Mouse (Mus musculus): ENCODE measurements around the gene Pilrb2. TPM values are rescaled to one million over a fixed set of nuclear protein-coding genes. Genes with fewer than 3 reads are reported as not detected.

Pilrb2 gene
- total RNA-seq, 4 experiments from 2014 or later = not detected

DNA sequence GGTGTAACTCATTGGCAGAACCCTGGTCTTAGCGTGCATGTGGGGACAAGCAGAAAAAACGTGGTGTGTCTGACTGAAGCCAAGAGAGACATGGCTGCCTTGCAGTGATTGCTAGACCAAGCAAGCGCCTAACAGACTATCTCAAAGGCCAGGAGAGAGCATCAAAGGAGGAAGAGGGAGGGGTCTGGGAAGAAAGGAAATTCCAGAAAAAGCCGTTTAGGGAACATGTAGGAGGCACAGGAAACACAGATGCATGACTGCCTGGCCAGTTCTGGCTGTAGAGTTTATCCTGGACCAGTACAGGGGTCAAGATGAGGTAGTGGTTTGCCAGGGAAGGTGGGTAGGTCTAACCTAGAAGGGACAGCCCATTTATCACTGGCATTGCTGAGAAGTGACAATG, 38.1 kb downstream of the Pilrb2 start:
- DNase-seq (ENCODE audit: low spot score in 2 of 2) = no peak

DNA sequence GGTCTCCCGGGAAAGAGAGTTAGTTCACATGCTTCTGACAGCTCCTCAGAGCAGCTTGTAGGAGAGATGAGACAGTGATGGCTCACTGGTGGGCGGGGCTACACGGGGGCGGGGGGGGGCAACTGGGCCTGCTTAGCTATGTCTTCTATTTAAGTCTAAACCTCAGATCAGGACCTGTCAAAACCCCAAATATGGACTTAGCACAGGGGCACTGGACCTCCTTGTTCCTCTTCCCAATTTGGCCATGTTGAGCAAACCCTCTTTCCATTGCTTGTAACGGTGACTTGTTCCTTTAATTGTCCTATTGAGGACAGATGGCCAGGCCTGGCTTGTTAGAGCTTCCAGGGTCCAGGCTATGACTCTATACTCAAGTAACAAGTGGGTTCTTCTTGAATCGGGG, 40.1 kb downstream of the Pilrb2 start:
- DNase-seq (ENCODE audit: low spot score in 2 of 2) = no peak

DNA sequence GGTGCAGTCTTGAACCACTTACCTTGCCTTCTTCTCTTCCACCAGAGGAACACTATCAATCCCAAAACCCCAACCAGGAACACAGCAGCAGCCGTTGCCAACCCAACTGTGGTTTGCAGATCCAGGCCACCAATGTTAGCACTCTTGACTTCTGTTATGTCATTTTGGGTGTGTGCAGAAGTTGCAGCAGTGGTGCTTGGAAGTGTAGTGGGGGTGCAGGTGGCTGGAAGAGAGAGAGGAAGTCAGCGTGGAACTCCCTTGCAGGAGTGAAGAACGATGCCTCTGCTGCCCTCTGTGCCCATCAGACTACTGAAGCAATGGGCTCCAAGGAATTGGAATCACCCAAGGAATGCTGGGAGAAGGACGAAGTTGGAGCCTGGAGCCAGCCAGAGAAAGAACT, 40.5 kb downstream of the Pilrb2 start:
- no peak for DNase-seq (ENCODE audit: low spot score in 2 of 2)

DNA sequence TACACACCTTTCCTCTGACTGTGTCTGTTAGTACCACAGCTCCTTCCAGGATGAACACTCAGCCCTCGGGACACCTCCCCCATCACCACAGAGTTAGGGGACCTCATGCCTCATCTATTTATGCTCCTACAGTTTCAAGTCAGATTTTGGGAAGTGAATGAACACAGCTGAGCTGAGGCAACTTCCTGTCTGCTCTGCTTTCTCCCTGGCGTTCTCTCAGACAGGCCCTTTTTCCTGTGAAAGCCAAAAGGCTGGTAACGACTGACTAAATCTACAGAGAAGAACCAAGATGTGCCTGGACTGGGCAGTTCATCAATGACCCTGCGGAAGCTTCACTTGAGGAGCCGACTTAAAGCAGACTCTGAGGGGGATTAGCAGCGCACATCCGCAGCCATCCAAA, 41.4 kb downstream of the Pilrb2 start:
- DNase-seq (ENCODE audit: low spot score in 2 of 2) = no peak

DNA sequence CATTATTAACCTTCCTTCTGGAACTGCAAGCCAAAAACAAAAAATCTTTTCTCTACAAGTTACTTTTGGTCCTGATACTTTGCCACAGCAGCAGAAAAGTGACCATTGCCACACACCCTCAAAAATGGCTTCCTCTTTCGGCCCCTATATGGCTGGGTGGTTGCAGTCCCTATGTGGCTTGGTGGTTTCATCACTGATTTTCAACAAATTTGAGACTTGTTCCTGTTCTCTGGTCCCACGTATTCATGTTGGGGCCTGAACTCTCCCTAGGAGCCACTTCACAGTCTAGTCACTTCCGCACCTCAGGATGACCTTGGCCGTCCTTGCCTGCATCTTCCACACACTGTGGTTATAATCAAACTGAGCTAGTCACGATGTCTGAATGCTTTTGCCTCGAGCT, 42.9 kb downstream of the Pilrb2 start:
- no peak for DNase-seq (ENCODE audit: low spot score in 2 of 2)

DNA sequence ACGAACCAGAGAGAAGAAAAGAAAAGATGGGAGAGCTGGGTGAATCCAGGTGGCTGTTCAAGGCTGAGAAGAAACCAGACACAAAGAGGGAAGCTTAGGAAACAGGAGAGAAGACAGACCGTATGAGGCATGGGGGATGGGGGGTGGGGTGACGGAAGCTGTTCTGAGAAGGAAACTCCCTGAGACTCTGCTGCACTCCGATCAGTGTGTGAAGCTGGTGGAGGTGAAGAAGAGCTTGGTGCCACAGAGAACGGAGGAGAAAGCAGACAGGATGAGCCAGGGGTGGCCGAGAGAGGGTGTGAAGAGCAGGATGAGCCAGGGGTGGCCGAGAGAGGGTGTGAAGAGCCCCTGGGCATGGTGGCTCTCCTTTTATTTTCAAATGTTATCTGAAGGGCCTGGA, 45.2 kb downstream of the Pilrb2 start:
- no peak for DNase-seq (ENCODE audit: low spot score in 2 of 2)

DNA sequence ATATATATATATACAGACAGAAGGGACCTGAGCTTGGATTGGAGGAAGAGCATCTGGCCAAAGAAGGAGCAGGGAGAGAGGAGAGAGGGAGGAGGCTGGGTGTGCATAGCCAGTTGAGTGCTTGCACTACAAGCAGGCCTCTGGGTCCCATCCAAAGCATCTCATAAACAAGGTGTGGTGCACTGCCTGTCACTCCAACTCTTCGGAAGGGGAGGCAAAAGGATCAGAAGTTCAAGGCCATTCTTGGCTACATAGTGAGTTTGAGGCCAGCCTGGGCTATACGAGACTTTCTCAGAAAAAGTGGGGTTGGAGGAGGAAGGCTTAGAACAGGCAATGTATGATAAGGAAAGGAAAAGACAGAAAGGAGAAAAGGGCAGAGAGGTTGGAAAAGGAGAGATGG, 45.6 kb downstream of the Pilrb2 start:
- DNase-seq (ENCODE audit: low spot score in 2 of 2) = no peak

DNA sequence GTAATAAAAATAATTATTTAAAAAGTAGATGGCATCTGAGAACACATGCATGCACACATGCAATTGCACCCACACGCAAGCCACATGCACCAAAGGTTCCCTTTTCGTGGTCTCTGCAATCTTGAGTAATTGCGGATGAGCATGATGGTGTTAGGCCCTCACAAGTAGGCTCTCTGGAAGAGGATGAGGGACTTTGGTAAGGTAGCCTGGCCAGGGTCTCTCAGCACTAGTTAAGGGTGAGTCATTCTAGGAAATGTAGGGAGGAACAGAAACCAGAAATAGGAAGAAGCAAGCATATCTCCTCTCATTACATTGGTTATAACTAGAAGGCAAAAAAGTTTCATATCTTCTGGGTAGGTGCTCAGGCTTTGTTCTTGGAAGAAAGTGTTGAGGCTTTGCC, 46.6 kb downstream of the Pilrb2 start:
- DNase-seq (ENCODE audit: low spot score in 2 of 2) = no peak

DNA sequence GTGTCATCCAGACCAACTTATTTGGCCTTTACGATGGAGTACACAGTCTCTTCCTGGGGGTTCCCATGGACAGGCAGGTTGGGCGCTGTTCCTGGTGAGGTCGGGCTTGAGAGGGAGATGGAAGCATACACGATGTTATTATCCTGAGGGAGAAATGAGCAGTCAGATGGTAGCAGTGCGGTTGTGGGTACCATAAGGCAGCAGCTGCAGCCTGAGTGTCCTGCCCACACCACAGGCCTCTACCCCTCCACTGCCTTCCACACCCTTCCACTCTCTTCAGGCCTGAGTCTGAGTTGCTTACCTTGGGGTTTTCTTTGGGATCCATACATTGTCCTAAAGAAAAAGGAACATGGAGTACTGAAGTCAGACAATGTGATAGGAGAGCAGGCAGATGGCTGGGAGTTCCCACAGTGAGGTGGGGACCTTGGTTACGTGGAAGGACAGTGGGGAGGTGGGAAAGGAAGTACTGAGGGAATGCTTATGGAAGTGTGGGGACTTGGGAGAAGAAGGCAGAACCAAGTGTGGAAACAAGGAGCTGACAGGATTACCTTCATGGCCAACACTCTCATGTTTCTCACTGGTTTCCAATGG, 48.1 kb downstream of the Pilrb2 start:
- no peak for DNase-seq (ENCODE audit: low spot score in 2 of 2)

DNA sequence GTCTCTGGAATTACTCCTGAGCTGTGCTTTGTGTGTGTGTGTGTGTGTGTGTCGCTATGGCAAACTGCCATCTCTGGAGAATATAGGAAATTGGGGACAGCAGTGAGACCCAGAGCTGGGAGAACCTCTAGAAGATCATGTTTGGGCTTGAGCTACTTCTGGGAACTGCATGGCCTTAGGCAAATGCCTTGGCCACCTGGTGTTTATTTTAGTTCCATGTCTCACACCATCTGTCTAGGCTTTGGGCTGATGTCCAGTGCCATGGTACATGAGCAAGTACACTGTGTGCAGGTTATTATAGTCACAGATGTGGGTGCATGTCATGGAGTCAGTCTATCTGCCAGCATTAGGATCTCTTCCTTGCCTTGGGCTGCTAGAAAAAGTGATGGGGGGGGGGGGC, 49.0 kb downstream of the Pilrb2 start:
- no peak for DNase-seq (ENCODE audit: low spot score in 2 of 2)

DNA sequence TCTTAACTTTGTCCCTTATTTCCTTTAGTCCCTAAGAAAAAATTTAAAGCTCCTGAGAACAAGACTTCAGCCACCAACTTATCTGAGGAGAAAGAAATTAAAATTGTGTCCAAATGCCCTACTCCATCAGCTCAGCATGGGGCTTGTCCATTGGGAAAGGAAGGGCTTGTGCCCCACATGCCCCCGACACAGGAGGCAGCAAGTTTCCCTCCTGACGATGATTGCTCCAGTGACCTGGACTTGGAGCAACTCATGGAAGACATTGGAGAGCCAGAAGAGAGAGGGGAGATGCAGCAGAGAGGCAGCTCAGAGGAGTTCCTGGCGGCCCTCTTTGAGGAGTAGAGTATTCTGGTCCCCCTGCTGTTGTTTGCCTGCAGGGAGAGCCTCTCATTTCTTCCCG, 49.5 kb downstream of the Pilrb2 start:
- DNase-seq (ENCODE audit: low spot score in 2 of 2) = no peak

DNA sequence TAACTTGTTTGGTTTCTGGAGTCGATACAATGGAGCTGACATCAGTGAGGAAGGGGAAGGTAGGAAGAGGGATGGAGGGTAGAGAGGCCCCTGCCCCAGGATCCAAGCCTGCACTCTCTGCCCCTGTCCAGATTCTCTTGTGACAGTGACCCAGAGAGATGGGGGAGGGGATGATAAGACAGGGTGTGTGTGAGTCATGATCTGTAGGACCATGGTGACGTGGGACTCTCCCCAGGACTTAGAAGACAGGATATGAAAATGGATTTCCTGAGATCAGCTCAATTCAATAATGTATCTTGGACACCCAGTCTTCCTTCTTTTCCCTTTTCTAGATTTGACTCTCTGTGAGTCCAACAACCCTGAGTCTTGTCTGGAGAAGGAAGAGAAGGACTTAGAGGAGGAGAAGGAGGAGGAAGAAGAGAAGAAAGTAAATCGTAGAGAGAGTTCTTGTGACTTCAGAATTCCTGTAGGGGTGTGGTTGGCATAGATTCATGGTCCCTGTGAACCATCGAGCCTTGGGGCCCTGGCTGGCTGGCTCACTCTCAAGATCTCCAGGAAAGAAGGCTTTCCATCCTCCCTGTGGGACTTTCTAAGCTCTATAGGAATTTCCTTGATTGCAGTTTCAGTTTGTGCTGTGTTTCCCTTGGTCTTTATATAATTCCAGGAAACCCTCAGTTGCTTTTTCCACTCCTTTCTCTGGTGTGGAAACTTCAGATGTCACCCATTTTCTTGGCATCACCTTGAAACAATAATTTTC, 54.0 kb downstream of the Pilrb2 start:
- no peak for DNase-seq (ENCODE audit: low spot score in 2 of 2)

Other genes with a start within 250 kb of the Pilrb2 start
- under 1 TPM; 0.16 to 0.28 (median 0.20) TPM for gene Fbxo24, start 242.8 kb downstream of the Pilrb2 start, total RNA-seq (2022)
- 10 to 100 TPM in 3 of 4 experiments, 1 to 10 TPM in 1; 9.5 to 18.0 (median 16.0) TPM for gene Lrch4, start 242.7 kb downstream of the Pilrb2 start, total RNA-seq (2022)
- 10 to 100 TPM in 1 of 4 experiments, 1 to 10 TPM in 3; 5.6 to 11.5 (median 8.8) TPM for gene Gm20605, start 242.6 kb downstream of the Pilrb2 start, total RNA-seq (2022)
- 1 to 10 TPM in 3 of 4 experiments, under 1 TPM in 1; 0.91 to 5.9 (median 3.5) TPM for gene Sap25, start 230.5 kb downstream of the Pilrb2 start, total RNA-seq (2022)
- under 1 TPM in 2 of 4 experiments, not detected in 2; 0.18 to 0.26 TPM for gene Irs3, start 226.1 kb downstream of the Pilrb2 start, total RNA-seq (2022)
- gene Agfg2, start 187.1 kb downstream of the Pilrb2 start, total RNA-seq (2022) = 10 to 100 TPM; 50.0 to 54.8 (median 51.4) TPM
- gene Nyap1, start 130.2 kb downstream of the Pilrb2 start, total RNA-seq (2022) = 10 to 100 TPM; 76.3 to 78.9 (median 77.7) TPM
- 100 to 1,000 TPM; 149 to 216 (median 162) TPM for gene Tsc22d4, start 126.1 kb downstream of the Pilrb2 start, total RNA-seq (2022)
- gene Ppp1r35, start 93.0 kb downstream of the Pilrb2 start, total RNA-seq (2022) = 10 to 100 TPM; 14.5 to 20.2 (median 15.9) TPM
- 10 to 100 TPM; 42.8 to 57.8 (median 45.5) TPM for gene Mepce, start 84.2 kb downstream of the Pilrb2 start, total RNA-seq (2022)
- 1 to 10 TPM; 5.9 to 8.7 (median 7.8) TPM for gene Zcwpw1, start 84.0 kb downstream of the Pilrb2 start, total RNA-seq (2022)
- 1 to 10 TPM in 3 of 4 experiments, under 1 TPM in 1; 0.91 to 2.6 (median 1.8) TPM for gene Pilra, start 35.5 kb downstream of the Pilrb2 start, total RNA-seq (2022)
- gene Pilrb1, start 13.7 kb downstream of the Pilrb2 start, total RNA-seq (2022) = not detected
- gene Cyp3a13, start 49.8 kb upstream of the Pilrb2 start, total RNA-seq (2022) = under 1 TPM; 0.37 to 0.59 (median 0.51) TPM
- 10 to 100 TPM; 22.7 to 28.6 (median 25.6) TPM for gene Gjc3, start 91.3 kb upstream of the Pilrb2 start, total RNA-seq (2022)
- not detected for gene Azgp1, start 109.7 kb upstream of the Pilrb2 start, total RNA-seq (2022)
- gene Smok3a, start 149.4 kb upstream of the Pilrb2 start, total RNA-seq (2022) = not detected
- not detected for gene Smok3b, start 149.6 kb upstream of the Pilrb2 start, total RNA-seq (2022)
- not detected for gene Smok3c, start 181.4 kb upstream of the Pilrb2 start, total RNA-seq (2022)
- gene Zkscan1, start 213.3 kb upstream of the Pilrb2 start, total RNA-seq (2022) = 10 to 100 TPM; 39.6 to 44.7 (median 42.9) TPM
- gene Zscan21, start 245.1 kb upstream of the Pilrb2 start, total RNA-seq (2022) = 10 to 100 TPM; 15.9 to 17.8 (median 16.3) TPM